Mouse (Mus musculus) MEL (cell line): ENCODE measurements at regions not wholly inside any gene's neighbourhood (a gene's known extent, or its start where the extent isn't known, plus 50 kb on each side); places are given as distances from the start of the nearest gene placed in this dataset.

Source experiments
- HCFC1 ChIP-seq: IDR thresholded peaks from 2 replicates; pipeline ENCODE4 v1.6.1; 2012; ENCODE audit warnings: low read depth, mild to moderate bottlenecking, inconsistent platforms, low read length, improper control_type of control experiment, moderate library complexity
- MAFK ChIP-seq: IDR thresholded peaks from 2 replicates; pipeline ENCODE4 v1.6.1; 2011; ENCODE audit warnings: low read depth, mild to moderate bottlenecking, low read length, improper control_type of control experiment, borderline replicate concordance
- MAZ ChIP-seq: IDR thresholded peaks from 2 replicates; pipeline ENCODE4 v1.6.1; 2012; ENCODE audit warnings: low read depth, mild to moderate bottlenecking, inconsistent platforms, low read length, improper control_type of control experiment
- POLR2A ChIP-seq, 2 experiments: IDR thresholded peaks; 2 replicates each; pipeline ENCODE4 v1.6.1; 2011 to 2012; ENCODE audit warnings: low read length in 2 of 2, mild to moderate bottlenecking in 2 of 2, control low read depth in 1 of 2, improper control_type of control experiment in 1 of 2, low read depth in 1 of 2, moderate library complexity in 1 of 2; ENCODE audit not compliant: control insufficient read depth in 1 of 2, insufficient read depth in 1 of 2, poor library complexity in 1 of 2
- SIN3A ChIP-seq: IDR thresholded peaks from 2 replicates; pipeline ENCODE4 v1.6.1; 2012; ENCODE audit warnings: low read length, improper control_type of control experiment, inconsistent platforms
- TCF12 ChIP-seq: IDR thresholded peaks from 2 replicates; pipeline ENCODE4 v1.6.1; 2014; ENCODE audit warnings: low read depth, mild to moderate bottlenecking, inconsistent platforms, low read length, improper control_type of control experiment, moderate library complexity

DNA sequence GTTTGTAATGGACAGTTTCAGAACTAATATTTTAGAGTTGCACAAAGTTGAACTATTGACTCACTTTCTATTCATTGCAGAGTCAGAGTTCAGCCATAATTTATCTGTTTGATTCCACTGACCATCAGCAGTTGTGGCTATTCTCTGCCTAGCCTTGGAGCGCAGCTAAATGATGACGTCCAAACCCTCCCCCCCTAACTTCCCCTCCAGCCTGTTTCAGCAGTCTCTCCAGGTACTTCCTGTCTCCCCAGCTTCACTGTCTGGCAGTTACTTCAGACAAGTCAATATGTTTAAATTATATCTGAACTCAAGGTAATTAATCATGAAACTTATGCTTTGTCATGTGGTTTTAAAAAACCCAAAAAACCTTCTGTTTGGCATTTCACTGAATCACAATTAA is 362.1 kb upstream of the Meis1 start:
- TF ChIP-seq POLR2A (IDR thresholded peaks at IDR 0.05; ENCODE audit: control insufficient read depth in 1 of 2, insufficient read depth in 1 of 2, low read depth in 1 of 2, low read length in 2 of 2, poor library complexity in 1 of 2) (no peak), SIN3A (no peak), HCFC1 (no peak), MAZ (no peak), TCF12 (no peak), MAFK (no peak)
